Mouse (Mus musculus) CH12.LX (cell line): ENCODE measurements around the gene Asns. TPM values are rescaled to one million over a fixed set of nuclear protein-coding genes. Genes with fewer than 3 reads are reported as not detected.

ENCODE experiments used
- DNase-seq: peaks from one replicate; pipeline ENCODE4 v3.0.0-alpha.2; 2013; ENCODE audit errors: extremely low read depth
- H3K27ac ChIP-seq: 2 replicates; pipeline ENCODE4 v1.5.1; 2012; ENCODE audit warnings: low read depth, mild to moderate bottlenecking, control low read depth, moderate library complexity; ENCODE audit not compliant: insufficient read depth
- H3K27me3 ChIP-seq: replicated peaks from 2 replicates; pipeline ENCODE3; 2012; ENCODE audit warnings: inconsistent platforms
- H3K36me3 ChIP-seq, 2 experiments: replicated peaks in 1 of 2; 2 replicates each; pipeline versions ENCODE3 to v1.6.1; 2012; ENCODE audit warnings: inconsistent platforms in 1 of 2, low read length in 1 of 2, mild to moderate bottlenecking in 1 of 2, mixed read lengths in 1 of 2, moderate library complexity in 1 of 2; ENCODE audit not compliant: control insufficient read depth in 1 of 2, insufficient read depth in 1 of 2
- H3K4me1 ChIP-seq, 2 experiments: 2 replicates each; pipeline ENCODE4 v1.6.1; 2012; ENCODE audit warnings: inconsistent platforms in 1 of 2, moderate library complexity in 1 of 2; ENCODE audit not compliant: insufficient read depth in 2 of 2, control insufficient read depth in 1 of 2
- H3K4me2 ChIP-seq: 2 replicates; pipeline ENCODE4 v1.6.1; 2012; ENCODE audit warnings: low read depth, mild to moderate bottlenecking, control low read depth; ENCODE audit not compliant: poor library complexity, insufficient read depth, severe bottlenecking
- H3K4me3 ChIP-seq, 3 experiments: fragments of 150-350 bp in 1 of 3; sonication (generic) in 1 of 3; replicated peaks in 1 of 3; 2 replicates each; pipeline versions ENCODE3 to v1.5.1; 2011 to 2012; ENCODE audit warnings: low read depth in 2 of 3, low read length in 2 of 3, mild to moderate bottlenecking in 2 of 3, moderate library complexity in 2 of 3, control low read depth in 1 of 3, improper control_type of control experiment in 1 of 3, inconsistent platforms in 1 of 3, mixed read lengths in 1 of 3; ENCODE audit not compliant: poor library complexity in 1 of 3
- H3K79me2 ChIP-seq: replicated peaks from 2 replicates; pipeline ENCODE4 v1.6.1; 2012; ENCODE audit warnings: mild to moderate bottlenecking, moderate library complexity; ENCODE audit not compliant: control insufficient read depth, poor library complexity, insufficient read depth, severe bottlenecking; ENCODE audit errors: extremely low read depth
- H3K9ac ChIP-seq: 2 replicates; pipeline ENCODE4 v1.6.1; 2012; ENCODE audit warnings: low read depth, mild to moderate bottlenecking, control low read depth, moderate library complexity; ENCODE audit not compliant: insufficient read depth
- H3K9me3 ChIP-seq: replicated peaks from 2 replicates; pipeline ENCODE3; 2012; ENCODE audit warnings: low read length, inconsistent platforms, mixed read lengths
- BHLHE40 ChIP-seq: IDR thresholded peaks from 2 replicates; pipeline ENCODE4 v1.6.1; 2011; ENCODE audit warnings: mild to moderate bottlenecking, low read depth, low read length, improper control_type of control experiment
- CHD1 ChIP-seq: IDR thresholded peaks from 2 replicates; pipeline ENCODE4 v1.6.1; 2012; ENCODE audit warnings: low read depth, low read length, improper control_type of control experiment, inconsistent platforms
- CHD2 ChIP-seq: IDR thresholded peaks from 2 replicates; pipeline ENCODE4 v1.6.1; 2011; ENCODE audit warnings: low read length, improper control_type of control experiment
- CTCF ChIP-seq, 2 experiments: IDR thresholded peaks in 1 of 2; conservative IDR thresholded peaks in 1 of 2; 2 replicates each; pipeline ENCODE4 v1.5.1; 2011 to 2012; ENCODE audit warnings: low read depth in 2 of 2, low read length in 2 of 2, improper control_type of control experiment in 1 of 2, inconsistent platforms in 1 of 2, mild to moderate bottlenecking in 1 of 2, moderate library complexity in 1 of 2
- E2F4 ChIP-seq: IDR thresholded peaks from 2 replicates; pipeline ENCODE4 v1.6.1; 2011; ENCODE audit warnings: low read depth, low read length, improper control_type of control experiment; ENCODE audit not compliant: insufficient replicate concordance
- EP300 ChIP-seq: IDR thresholded peaks from 2 replicates; pipeline ENCODE4 v1.6.1; 2011; ENCODE audit warnings: low read length, improper control_type of control experiment
- ETS1 ChIP-seq: conservative IDR thresholded peaks from 2 replicates; pipeline ENCODE4 v1.6.1; 2012; ENCODE audit warnings: low read depth, mild to moderate bottlenecking, inconsistent platforms, low read length, improper control_type of control experiment, moderate library complexity
- GABPA ChIP-seq: IDR thresholded peaks from 2 replicates; pipeline ENCODE4 v1.6.1; 2012; ENCODE audit warnings: low read depth, low read length, improper control_type of control experiment, inconsistent platforms; ENCODE audit not compliant: insufficient replicate concordance
- HCFC1 ChIP-seq: IDR thresholded peaks from 2 replicates; pipeline ENCODE4 v1.6.1; 2012; ENCODE audit warnings: low read depth, mild to moderate bottlenecking, inconsistent platforms, low read length, improper control_type of control experiment
- IRF4 ChIP-seq: IDR thresholded peaks from 2 replicates; pipeline ENCODE4 v1.6.1; 2014; ENCODE audit warnings: low read depth, mild to moderate bottlenecking, inconsistent platforms, low read length, improper control_type of control experiment
- JUN ChIP-seq: IDR thresholded peaks from 2 replicates; pipeline ENCODE4 v1.6.1; 2011; ENCODE audit warnings: low read depth, mild to moderate bottlenecking, low read length, improper control_type of control experiment, moderate library complexity; ENCODE audit not compliant: insufficient read depth
- KAT2A ChIP-seq: IDR thresholded peaks from 2 replicates; pipeline ENCODE4 v1.6.1; 2012; ENCODE audit warnings: low read length, improper control_type of control experiment, inconsistent platforms; ENCODE audit not compliant: insufficient replicate concordance
- MEF2A ChIP-seq: IDR thresholded peaks from 2 replicates; pipeline ENCODE4 v1.6.1; 2014; ENCODE audit warnings: low read depth, mild to moderate bottlenecking, inconsistent platforms, low read length, improper control_type of control experiment, borderline replicate concordance
- PAX5 ChIP-seq: IDR thresholded peaks from 2 replicates; pipeline ENCODE4 v1.6.1; 2012; ENCODE audit warnings: low read length, inconsistent platforms, mixed read lengths
- SIN3A ChIP-seq: IDR thresholded peaks from 2 replicates; pipeline ENCODE4 v1.6.1; 2012; ENCODE audit warnings: low read length, improper control_type of control experiment, inconsistent platforms
- SMC3 ChIP-seq: IDR thresholded peaks from 2 replicates; pipeline ENCODE4 v1.6.1; 2011; ENCODE audit warnings: low read depth, low read length, improper control_type of control experiment
- TBP ChIP-seq: conservative IDR thresholded peaks from 2 replicates; pipeline ENCODE4 v1.6.1; 2011; ENCODE audit warnings: low read depth, low read length, improper control_type of control experiment
- TCF12 ChIP-seq: IDR thresholded peaks from 2 replicates; pipeline ENCODE4 v1.6.1; 2014; ENCODE audit warnings: low read depth, mild to moderate bottlenecking, inconsistent platforms, low read length, improper control_type of control experiment
- USF1 ChIP-seq: IDR thresholded peaks from 2 replicates; pipeline ENCODE4 v1.6.1; 2014; ENCODE audit warnings: low read depth, mild to moderate bottlenecking, inconsistent platforms, low read length, improper control_type of control experiment
- ZMIZ1 ChIP-seq: IDR thresholded peaks from 2 replicates; pipeline ENCODE4 v1.6.1; 2012; ENCODE audit warnings: low read depth, mild to moderate bottlenecking, inconsistent platforms, low read length, improper control_type of control experiment
- dilution Hi-C: fragments of 300-500 bp; cut with MboI; formaldehyde crosslinking; loops from 2 replicates; pipeline ENCODE4 v1.14.3; 2020; ENCODE audit warnings: low sequenced_read_pairs; ENCODE audit not compliant: extremely low pct_unique_long_range_greater_than_20kb, extremely low pct_ligation_motif_present
- in situ Hi-C: fragments of 300-500 bp; cut with MboI; formaldehyde crosslinking; loops from 3 replicates; pipeline ENCODE4 v1.14.3; 2019; ENCODE audit warnings: low sequenced_read_pairs, low pct_ligation_motif_present, low pct_unique_long_range_greater_than_20kb, mixed read lengths
- polyA plus RNA-seq: library from polyadenylated mRNA; unstranded; fragments of >175 nt; gene quantifications from 2 replicates; pipeline ENCODE4 v1.2.1, GENCODE M21; 2012; ENCODE audit warnings: low read depth; ENCODE audit not compliant: insufficient read length
- total RNA-seq, 2 experiments: library from RNA; depleted of rRNA; stranded (reverse); fragments of 300-350 nt in 1 of 2; fragments of >200 nt in 1 of 2; gene quantifications; 2 replicates each; pipeline ENCODE4 v1.2.3; 2012 to 2014

Asns gene
- total and polyA plus RNA-seq, 3 experiments = not detected

DNA sequence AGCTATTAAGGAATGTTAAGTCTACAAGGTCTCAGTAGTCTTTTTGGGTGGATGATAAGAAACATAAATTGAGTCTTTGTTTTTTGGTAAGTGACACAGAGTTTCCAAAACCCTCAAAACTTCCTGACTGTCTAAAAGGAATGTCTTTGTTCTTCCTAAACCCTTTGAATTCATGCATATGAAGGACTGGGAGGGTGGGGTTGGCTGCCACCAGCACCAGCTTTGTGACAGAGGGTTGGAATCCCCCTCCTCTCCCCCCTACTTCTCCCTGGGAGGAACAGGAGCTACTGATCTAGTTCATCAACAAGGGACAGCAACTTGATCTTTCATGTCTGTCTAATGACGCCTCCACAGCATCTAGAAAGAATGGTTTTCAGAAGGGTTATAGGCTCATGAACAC, 13.7 kb upstream of the Asns start:
- H3K79me2 ChIP-seq = no peaks in the 10 kb centered on the region
- no peak for TF ChIP-seq MEF2A
- no peak for TF ChIP-seq ETS1
- TF ChIP-seq USF1 = no peak
- TF ChIP-seq BHLHE40 = no peak
- no peak for TF ChIP-seq ZMIZ1
- no peak for TF ChIP-seq KAT2A
- TF ChIP-seq IRF4 = no peak
- no peak for TF ChIP-seq CHD2
- TF ChIP-seq CTCF (conservative IDR thresholded peaks at IDR 0.05 in 1 of 2, IDR thresholded peaks at IDR 0.05 in 1 of 2; ENCODE audit: low read depth in 2 of 2, low read length in 2 of 2) = no peak
- no peak for TF ChIP-seq HCFC1
- no peak for TF ChIP-seq TBP
- no peak for TF ChIP-seq GABPA
- no peak for TF ChIP-seq EP300
- no peak for TF ChIP-seq PAX5
- no peak for TF ChIP-seq JUN
- no peak for TF ChIP-seq CHD1
- TF ChIP-seq E2F4 = no peak
- no peak overlapping the region for H3K4me3 ChIP-seq
- in situ Hi-C loops = no loop called here
- DNase-seq = no peak
- H3K4me2 ChIP-seq = no peak overlapping the region
- H3K27me3 ChIP-seq = no peaks in the 10 kb centered on the region
- H3K9ac ChIP-seq = no peak overlapping the region
- no peak overlapping the region for H3K27ac ChIP-seq
- H3K9me3 ChIP-seq = no peaks in the 10 kb centered on the region
- dilution Hi-C loops = no loop called here
- H3K36me3 ChIP-seq = no peaks in the 10 kb centered on the region
- H3K4me1 ChIP-seq = no peaks in the 10 kb centered on the region

DNA sequence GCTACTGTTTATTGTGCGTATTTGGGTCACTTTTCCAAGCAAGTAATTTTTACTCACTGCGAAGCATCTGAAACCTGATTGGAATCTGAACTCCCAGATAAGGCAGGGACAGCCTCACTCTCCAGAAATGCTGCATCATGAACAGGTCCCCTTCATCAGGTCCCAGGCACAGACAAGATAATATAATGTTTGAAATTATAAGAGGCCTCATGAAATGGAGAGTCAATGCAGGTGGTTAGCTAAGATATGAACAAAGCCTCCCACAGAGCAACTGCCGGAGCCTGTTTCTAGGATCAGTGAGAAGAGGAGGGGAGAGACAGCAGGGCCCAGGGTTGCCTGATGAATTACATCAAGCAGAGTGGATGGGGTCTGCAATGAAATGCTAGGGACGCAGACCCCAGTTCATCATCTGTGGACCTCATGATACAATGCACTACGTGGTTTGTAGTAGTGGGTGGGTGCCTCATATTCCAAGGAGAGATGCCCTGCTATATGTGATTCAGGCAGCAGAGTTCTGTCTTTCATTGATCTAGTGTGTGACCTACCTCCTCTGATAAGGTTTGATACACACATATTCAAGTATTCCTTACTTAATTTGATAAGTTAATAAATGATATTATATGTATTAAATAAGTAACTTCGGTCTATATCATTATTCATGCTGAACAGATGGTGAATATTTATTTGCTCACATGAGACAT, 5.1 kb upstream of the Asns start:
- H3K4me1 ChIP-seq = peaks cover 0 to 16% of the 10 kb centered on the region in 2 experiments; a peak in 2 of 4 replicates
- H3K4me2 ChIP-seq = no peak overlapping the region
- H3K9ac ChIP-seq = no peak overlapping the region
- no peak overlapping the region for H3K4me3 ChIP-seq
- no peaks in the 10 kb centered on the region for H3K36me3 ChIP-seq
- dilution Hi-C loops = no loop called here
- H3K9me3 ChIP-seq = peaks cover under 1% of the 10 kb centered on the region
- H3K79me2 ChIP-seq = no peaks in the 10 kb centered on the region
- H3K27me3 ChIP-seq = no peaks in the 10 kb centered on the region
- TF ChIP-seq SIN3A (no peak), TCF12 (no peak), SMC3 (no peak), CTCF (conservative IDR thresholded peaks at IDR 0.05 in 1 of 2, IDR thresholded peaks at IDR 0.05 in 1 of 2; ENCODE audit: low read depth in 2 of 2, low read length in 2 of 2) (no peak), CHD1 (no peak)
- no peak overlapping the region for H3K27ac ChIP-seq
- in situ Hi-C loops = no loop called here
- no peak for DNase-seq
